Mouse (Mus musculus) midbrain, embryonic 12.5 days (tissue): ENCODE results near the gene Ren1. TPM values are rescaled to one million over a fixed set of nuclear protein-coding genes. Genes with fewer than 3 reads are reported as not detected.

Experiments used
- ATAC-seq: fragments of 200-750 bp; cut with Nextera tagmentation; 2 replicates; pipeline ENCODE4 v1.8.0; 2017; ENCODE audit warnings: low read depth, moderate TSS enrichment, moderate library complexity; ENCODE audit not compliant: low FRiP score
- H3K27ac ChIP-seq: fragments of 300-500 bp; sonication (generic); replicated peaks from 2 replicates; pipeline ENCODE4 v1.5.1; 2016; ENCODE audit warnings: mild to moderate bottlenecking
- H3K27me3 ChIP-seq: fragments of 300-500 bp; sonication (generic); 2 replicates; pipeline ENCODE4 v1.6.1; 2016; ENCODE audit warnings: mild to moderate bottlenecking
- H3K36me3 ChIP-seq: fragments of 300-500 bp; sonication (generic); 2 replicates; pipeline ENCODE4 v1.6.1; 2016
- H3K4me1 ChIP-seq: fragments of 300-500 bp; sonication (generic); 2 replicates; pipeline ENCODE4 v1.6.1; 2016
- H3K4me2 ChIP-seq: fragments of 300-500 bp; sonication (generic); replicated peaks from 2 replicates; pipeline ENCODE4 v1.6.1; 2016; ENCODE audit warnings: mild to moderate bottlenecking, moderate library complexity
- H3K4me3 ChIP-seq: fragments of 300-500 bp; sonication (generic); 2 replicates; pipeline ENCODE4 v1.5.1; 2016; ENCODE audit warnings: mild to moderate bottlenecking
- H3K9ac ChIP-seq: fragments of 300-500 bp; sonication (generic); replicated peaks from 2 replicates; pipeline ENCODE4 v1.6.1; 2016; ENCODE audit warnings: mild to moderate bottlenecking, moderate library complexity
- H3K9me3 ChIP-seq: fragments of 300-500 bp; sonication (generic); 2 replicates; pipeline ENCODE4 v1.6.1; 2016; ENCODE audit warnings: mild to moderate bottlenecking
- WGBS: fragments of 180-500 bp; shearing (Covaris S2); methylation state at CpG from one replicate; pipeline ENCODE4 v1.1.7; 2016; 5-methylcytosine and 5-hydroxymethylcytosine counted together
- polyA plus RNA-seq: library from polyadenylated mRNA; unstranded; fragments of >200 nt; fragmentation: Nextera tagmentation; extraction: Ambion mirVana; gene quantifications from 2 replicates; pipeline ENCODE4 v1.2.1, GENCODE M21; 2016

Ren1 gene
- polyA plus RNA-seq, 1 experiment from 2014 or later = not detected

- WGBS = 57% methylated on average over 10 of the region's 10 CpGs
- peaks cover 48% of the 10 kb centered on the region for H3K27me3 ChIP-seq
These were observed 16.8 kb downstream of the Ren1 start for GRCm38 (mm10) chr1:133366951-133367605.

GRCm38 (mm10) chr1:133367606-133368488 is 17.5 kb downstream of the Ren1 start:
- no peak overlapping the region for H3K4me3 ChIP-seq
- 15% methylated on average over 11 of the region's 11 CpGs for WGBS
- H3K9ac ChIP-seq = 0 out of 2 replicates have a peak overlapping the region, but pooled peaks have one; percentile 28
- ATAC-seq = no peak
- no peaks in the 10 kb centered on the region for H3K36me3 ChIP-seq
- H3K27ac ChIP-seq = no peak overlapping the region
- H3K4me1 ChIP-seq = peaks cover 30% of the 10 kb centered on the region
- no peaks in the 10 kb centered on the region for H3K9me3 ChIP-seq
- H3K27me3 ChIP-seq = peaks cover 40% of the 10 kb centered on the region
- H3K4me2 ChIP-seq = 0 out of 2 replicates have a peak overlapping the region, but pooled peaks have one; percentile 2

More at GRCm38 (mm10) chr1:133366951-133367605, 16.8 kb downstream of the Ren1 start:
- Histone ChIP-seq H3K4me2 (no peak overlapping the region), H3K9ac (no peak overlapping the region), H3K9me3 (no peaks in the 10 kb centered on the region), H3K27ac (no peak overlapping the region), H3K4me3 (no peak overlapping the region), H3K4me1 (peaks cover 23% of the 10 kb centered on the region), H3K36me3 (no peaks in the 10 kb centered on the region)
- ATAC-seq = no peak

- peaks cover 31% of the 10 kb centered on the region for H3K4me1 ChIP-seq
- H3K27me3 ChIP-seq = peaks cover 37% of the 10 kb centered on the region
- no peaks in the 10 kb centered on the region for H3K36me3 ChIP-seq
- H3K4me2 ChIP-seq = no peak overlapping the region
- H3K4me3 ChIP-seq = no peak overlapping the region
- no peak overlapping the region for H3K27ac ChIP-seq
- H3K9ac ChIP-seq = no peak overlapping the region
- 65% methylated on average over 10 of the region's 10 CpGs for WGBS
- no peaks in the 10 kb centered on the region for H3K9me3 ChIP-seq
- no peak for ATAC-seq
These were observed 18.3 kb downstream of the Ren1 start for GRCm38 (mm10) chr1:133368644-133369043.

- H3K9ac ChIP-seq = no peak overlapping the region
- H3K27me3 ChIP-seq = peaks cover 25% of the 10 kb centered on the region
- no peak overlapping the region for H3K27ac ChIP-seq
- H3K4me3 ChIP-seq = no peak overlapping the region
- peaks cover 23% of the 10 kb centered on the region for H3K4me1 ChIP-seq
- no peaks in the 10 kb centered on the region for H3K36me3 ChIP-seq
- 84% methylated on average over 4 of the region's 4 CpGs for WGBS
- H3K4me2 ChIP-seq = no peak overlapping the region
- ATAC-seq = no peak
- no peaks in the 10 kb centered on the region for H3K9me3 ChIP-seq
These were observed 20.0 kb downstream of the Ren1 start for GRCm38 (mm10) chr1:133370352-133370751.

- H3K4me2 ChIP-seq = no peak overlapping the region
- no peak overlapping the region for H3K9ac ChIP-seq
- no peak overlapping the region for H3K27ac ChIP-seq
- peaks cover 14% of the 10 kb centered on the region for H3K27me3 ChIP-seq
- no peaks in the 10 kb centered on the region for H3K36me3 ChIP-seq
- peaks cover 25% of the 10 kb centered on the region for H3K4me1 ChIP-seq
- WGBS = 88% methylated on average over 6 of the region's 6 CpGs
- no peak for ATAC-seq
- no peak overlapping the region for H3K4me3 ChIP-seq
- H3K9me3 ChIP-seq = no peaks in the 10 kb centered on the region
These were observed 21.1 kb downstream of the Ren1 start for GRCm38 (mm10) chr1:133371431-133371830.

GRCm38 (mm10) chr1:133372113-133372512 is 21.8 kb downstream of the Ren1 start:
- ATAC-seq = no peak
- Histone ChIP-seq H3K9ac (no peak overlapping the region), H3K9me3 (no peaks in the 10 kb centered on the region), H3K4me3 (no peak overlapping the region), H3K27me3 (peaks cover 8% of the 10 kb centered on the region; the same call in 1 of the 2 replicates), H3K4me1 (peaks cover 25% of the 10 kb centered on the region), H3K36me3 (no peaks in the 10 kb centered on the region), H3K27ac (no peak overlapping the region), H3K4me2 (no peak overlapping the region)
- 71% methylated on average over 8 of the region's 8 CpGs for WGBS

- Histone ChIP-seq H3K27ac (no peak overlapping the region), H3K27me3 (peaks cover 5% of the 10 kb centered on the region; the same call in 1 of the 2 replicates), H3K4me3 (no peak overlapping the region), H3K9ac (no peak overlapping the region), H3K4me1 (peaks cover 20% of the 10 kb centered on the region), H3K9me3 (no peaks in the 10 kb centered on the region), H3K36me3 (no peaks in the 10 kb centered on the region), H3K4me2 (no peak overlapping the region)
- WGBS = 78% methylated on average over 10 of the region's 10 CpGs
- no peak for ATAC-seq
These were observed 25.5 kb downstream of the Ren1 start for GRCm38 (mm10) chr1:133375696-133376346.

- H3K36me3 ChIP-seq = no peaks in the 10 kb centered on the region
- no peak overlapping the region for H3K4me2 ChIP-seq
- WGBS = 93% methylated on average over 5 of the region's 5 CpGs
- H3K4me1 ChIP-seq = peaks cover 21% of the 10 kb centered on the region
- no peaks in the 10 kb centered on the region for H3K9me3 ChIP-seq
- H3K9ac ChIP-seq = no peak overlapping the region
- no peak overlapping the region for H3K27ac ChIP-seq
- ATAC-seq = no peak
- peaks cover 5% of the 10 kb centered on the region; the same call in 1 of the 2 replicates for H3K27me3 ChIP-seq
- H3K4me3 ChIP-seq = no peak overlapping the region
These were observed 27.2 kb downstream of the Ren1 start for GRCm38 (mm10) chr1:133377547-133377946.

GRCm38 (mm10) chr1:133379254-133379985 is 29.1 kb downstream of the Ren1 start:
- H3K9me3 ChIP-seq = no peaks in the 10 kb centered on the region
- WGBS = 59% methylated on average over 10 of the region's 10 CpGs
- H3K27ac ChIP-seq = no peak overlapping the region; the same call in 1 of the 2 replicates
- H3K9ac ChIP-seq = 0 out of 2 replicates have a peak overlapping the region, but pooled peaks have one; percentile 28
- no peak for ATAC-seq
- peaks cover 17% of the 10 kb centered on the region for H3K36me3 ChIP-seq
- H3K4me2 ChIP-seq = no peak overlapping the region
- H3K27me3 ChIP-seq = peaks cover 1% of the 10 kb centered on the region; the same call in 1 of the 2 replicates
- peaks cover 19% of the 10 kb centered on the region; the same call in 1 of the 2 replicates for H3K4me1 ChIP-seq
- no peak overlapping the region for H3K4me3 ChIP-seq

GRCm38 (mm10) chr1:133379986-133380320 is 29.6 kb downstream of the Ren1 start:
- Histone ChIP-seq H3K9me3 (no peaks in the 10 kb centered on the region), H3K4me1 (peaks cover 19% of the 10 kb centered on the region; the same call in 1 of the 2 replicates), H3K36me3 (peaks cover 22% of the 10 kb centered on the region), H3K9ac (0 out of 2 replicates have a peak overlapping the region, but pooled peaks have one; percentile 28), H3K27ac (no peak overlapping the region), H3K27me3 (no peaks in the 10 kb centered on the region), H3K4me3 (no peak overlapping the region), H3K4me2 (no peak overlapping the region)
- 75% methylated on average over 3 of the region's 3 CpGs for WGBS
- ATAC-seq = no peak

GRCm38 (mm10) chr1:133380347-133381065 is 30.2 kb downstream of the Ren1 start:
- Histone ChIP-seq H3K4me1 (peaks cover 20% of the 10 kb centered on the region; the same call in 1 of the 2 replicates), H3K36me3 (peaks cover 27% of the 10 kb centered on the region), H3K27me3 (no peaks in the 10 kb centered on the region), H3K4me3 (no peak overlapping the region), H3K9ac (no peak overlapping the region), H3K4me2 (no peak overlapping the region), H3K27ac (no peak overlapping the region), H3K9me3 (no peaks in the 10 kb centered on the region)
- WGBS = 74% methylated on average over 14 of the region's 14 CpGs
- no peak for ATAC-seq
